Mouse (Mus musculus): ENCODE data around the gene Olfr543.

The Olfr543 gene

GRCm38 (mm10) chr7:102476601-102477000, 4.9 kb downstream of the Olfr543 start:
- no peak for DNase-seq (ENCODE audit: low spot score in 2 of 2)

DNA sequence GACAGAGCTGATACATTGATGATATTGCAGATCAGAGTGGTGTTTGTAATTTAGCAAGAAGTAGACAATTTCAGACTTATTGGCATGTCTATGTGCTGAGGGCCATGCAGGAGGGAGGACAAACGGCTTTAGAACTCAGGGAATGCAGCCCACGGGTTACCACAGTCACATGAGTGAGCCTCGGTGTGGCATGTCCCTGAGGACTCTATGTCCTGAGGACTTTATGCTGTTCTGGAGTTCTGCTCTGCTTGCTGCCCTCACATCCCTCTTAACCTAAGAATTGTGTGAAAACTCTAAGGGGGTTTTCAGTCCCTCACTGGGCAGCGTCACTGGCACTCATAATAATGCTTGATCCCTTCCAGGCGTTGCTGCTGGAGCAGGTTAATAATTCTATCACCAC, 8.8 kb downstream of the Olfr543 start:
- DNase-seq (ENCODE audit: low spot score in 2 of 2), result no peak

DNA sequence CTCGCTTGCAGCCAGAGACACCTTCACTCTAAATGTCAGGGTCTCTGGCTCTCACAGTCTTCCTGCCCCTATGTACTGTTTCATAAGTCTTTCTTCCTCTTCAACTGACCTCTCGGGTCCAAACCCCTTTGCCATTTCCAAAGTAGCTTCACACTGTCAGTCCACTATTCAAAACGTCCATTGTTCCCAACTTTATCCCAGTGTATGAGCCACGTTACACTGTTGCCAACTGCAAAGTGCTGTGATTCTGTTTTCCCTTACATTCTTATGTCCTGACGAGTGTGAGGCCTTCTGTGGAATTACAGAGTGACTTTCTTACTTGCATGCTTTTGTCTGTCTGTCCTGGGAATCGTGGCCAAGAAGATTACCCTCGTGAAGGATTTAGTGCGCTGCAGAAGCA, 13.9 kb downstream of the Olfr543 start:
- no peak for DNase-seq (ENCODE audit: low spot score in 2 of 2)

DNA sequence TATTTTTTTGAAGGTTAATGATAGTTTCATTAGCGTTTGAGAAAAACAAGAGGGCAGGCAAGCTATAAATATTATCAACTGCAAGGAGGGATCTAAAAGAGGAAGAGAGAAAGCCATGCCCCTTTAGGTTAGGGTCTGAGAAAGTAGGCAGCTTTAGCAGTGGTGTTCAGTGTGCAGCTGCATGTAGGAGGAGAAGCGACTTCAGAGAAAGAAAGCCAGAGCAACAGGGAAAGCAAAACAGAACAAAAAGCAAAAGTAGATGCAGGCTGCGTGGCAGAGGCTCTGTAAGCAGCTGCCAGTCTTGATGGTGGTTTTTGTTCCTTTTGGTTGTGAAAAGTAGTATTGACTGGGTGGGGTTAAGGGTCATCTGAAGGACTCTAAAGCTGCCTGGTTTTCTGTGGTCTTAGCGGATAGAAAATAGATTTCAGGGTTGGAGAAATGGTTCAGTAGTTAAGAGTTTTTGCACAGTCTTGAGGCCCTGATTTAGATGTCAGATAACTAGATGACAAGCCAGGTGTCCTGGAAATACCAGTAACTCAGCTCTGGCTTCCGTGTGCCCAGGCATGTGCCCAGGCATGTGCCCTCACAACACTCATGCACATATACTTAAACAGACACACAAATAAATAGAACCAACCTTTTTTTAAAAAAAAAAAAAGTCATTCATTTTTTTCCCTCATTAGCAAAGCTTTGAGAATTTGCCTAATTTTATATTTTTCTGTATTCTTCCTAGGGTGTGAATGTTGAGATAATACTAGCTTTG, 22.7 kb downstream of the Olfr543 start:
- no peak for DNase-seq (ENCODE audit: low spot score in 2 of 2)

- no peak for DNase-seq (ENCODE audit: low spot score in 2 of 2)
These were observed 35.0 kb downstream of the Olfr543 start for GRCm38 (mm10) chr7:102446438-102446837.

DNA sequence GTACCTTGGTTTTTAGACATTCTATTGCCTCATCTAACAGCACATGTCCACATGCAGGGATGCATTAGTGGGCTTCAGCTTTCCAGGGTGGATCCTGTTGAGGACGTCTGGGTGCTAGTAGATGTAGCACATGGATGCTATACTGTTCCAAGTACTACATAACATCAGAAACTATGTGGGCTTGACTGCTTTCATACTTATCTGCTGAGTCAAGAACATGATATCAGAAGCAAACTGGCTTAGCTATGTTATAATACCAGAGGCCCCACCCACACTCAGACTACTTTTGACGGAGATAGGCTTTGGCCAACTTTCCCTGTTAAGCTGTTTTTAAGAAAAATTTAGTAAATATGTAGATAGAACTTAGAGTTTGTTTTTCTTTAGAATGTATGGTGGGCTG, 37.2 kb downstream of the Olfr543 start:
- no peak for DNase-seq (ENCODE audit: low spot score in 2 of 2)

DNA sequence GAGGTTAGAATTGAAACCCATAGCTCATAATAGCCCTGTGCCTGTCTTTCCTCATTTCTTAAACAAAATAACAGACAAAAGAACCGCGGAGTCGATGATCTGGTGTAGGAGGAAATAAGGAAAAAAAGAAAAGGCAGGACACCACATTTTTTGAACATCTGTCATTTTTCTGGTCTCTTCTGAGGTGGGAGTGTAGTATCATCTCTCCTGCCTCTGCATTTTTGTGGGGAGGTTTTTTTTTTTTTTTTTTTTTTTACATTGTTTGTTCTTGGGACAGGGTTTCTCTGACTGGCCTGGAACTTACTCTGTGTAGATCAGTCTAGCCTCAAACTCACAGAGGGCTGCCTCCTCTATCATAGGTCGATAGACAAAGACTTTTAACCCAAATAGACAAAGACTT, 39.0 kb downstream of the Olfr543 start:
- no peak for DNase-seq (ENCODE audit: low spot score in 2 of 2)

GRCm38 (mm10) chr7:102441657-102442391, 39.7 kb downstream of the Olfr543 start, which contains the start of gene Rrm1:
Rrm1 (plus strand) TSS chr7:102441695.
- DNase-seq (ENCODE audit: low spot score in 2 of 2), result peak; percentile 94

DNA sequence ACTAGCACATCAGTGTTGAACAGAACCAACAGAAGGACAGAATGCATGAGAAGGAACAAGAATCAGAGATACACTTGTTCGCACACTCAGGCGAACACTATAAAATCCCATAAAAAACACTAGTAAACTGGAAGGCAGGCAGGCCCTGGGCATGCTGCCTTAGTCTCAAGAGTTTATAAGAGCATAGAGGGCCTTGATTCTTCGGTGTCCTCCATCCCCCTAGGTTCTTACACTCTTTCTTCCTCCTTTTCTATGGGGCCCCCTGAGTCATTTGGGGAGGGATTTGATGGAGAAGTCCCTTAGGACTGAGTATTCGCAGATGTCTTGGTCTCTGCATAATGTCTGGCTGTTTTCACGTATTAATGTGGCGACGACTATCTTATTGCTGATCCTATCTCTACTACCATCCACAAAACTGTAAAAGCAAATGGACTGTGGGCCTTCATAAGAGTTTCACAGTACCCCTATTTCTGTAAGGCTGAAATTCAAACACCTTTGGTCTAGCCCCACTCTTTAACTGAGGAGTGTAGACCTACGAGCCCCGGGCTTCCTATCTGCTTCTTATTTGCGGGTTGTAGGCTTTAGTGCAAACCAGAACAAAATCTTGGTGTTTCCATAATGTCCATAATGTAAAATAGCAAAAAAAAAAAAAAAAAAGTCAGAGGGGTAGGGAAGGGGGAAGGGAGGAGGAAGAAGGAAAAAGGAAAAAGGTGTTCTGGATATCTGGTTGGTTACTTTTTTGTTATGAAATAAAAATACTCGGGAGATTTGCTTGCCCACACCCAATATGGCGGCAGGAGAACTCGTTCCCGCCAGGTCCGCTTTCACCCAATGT, 40.4 kb downstream of the Olfr543 start:
- DNase-seq (ENCODE audit: low spot score in 2 of 2), result no peak

DNA sequence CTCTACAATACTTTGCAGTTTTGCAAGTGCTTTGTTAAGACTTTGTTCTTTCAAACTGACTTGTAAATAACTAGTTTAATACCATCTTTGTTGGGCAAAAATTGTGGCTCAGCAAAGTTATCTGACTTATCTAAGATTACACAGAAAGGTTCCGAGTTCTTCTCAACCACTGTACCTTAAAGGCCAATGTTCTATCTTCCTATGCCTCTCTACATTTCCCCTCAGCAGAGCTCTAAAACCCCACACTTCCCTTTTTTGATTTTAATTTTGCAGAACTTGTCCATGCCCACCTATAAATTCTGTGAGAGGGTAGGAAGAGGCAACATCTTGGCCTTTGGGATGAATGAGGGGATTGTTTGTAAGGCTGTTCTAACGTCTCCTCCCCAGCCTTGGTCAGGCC, 47.1 kb downstream of the Olfr543 start:
- DNase-seq (ENCODE audit: low spot score in 2 of 2), result no peak

Measured in frontal cortex, postnatal 10 days (tissue).